Mouse (Mus musculus): ENCODE results near the gene Fkbp8. TPM values are rescaled to one million over a fixed set of nuclear protein-coding genes. Genes with fewer than 3 reads are reported as not detected.

The Fkbp8 gene
- polyA plus RNA-seq, 1 experiment: 623 TPM

- TF ChIP-seq POLR2A (IDR thresholded peaks at IDR 0.05; ENCODE audit: low read depth, low read length): 0 out of 2 replicates have a peak, but pooled peaks have one; percentile 4
- TF ChIP-seq CTCF (IDR thresholded peaks at IDR 0.05; ENCODE audit: extremely low read depth, insufficient read length, insufficient replicate concordance, low read depth, low read length): no peak
Observed at GRCm38 (mm10) chr8:70538633-70539076, 11.1 kb downstream of the Fkbp8 start.

GRCm38 (mm10) chr8:70539077-70539813 lies 11.7 kb downstream of the Fkbp8 start, which contains the start of gene Ell:
Ell (plus strand) TSS chr8:70539457.
- Histone ChIP-seq H3K27me3 (ENCODE audit: control insufficient read depth, insufficient read depth, low read length) (no peaks in the 10 kb centered on the region), H3K36me3 (ENCODE audit: control insufficient read depth, insufficient read depth, low read length) (peaks cover 19% of the 10 kb centered on the region), H3K4me3 (ENCODE audit: low read depth, low read length) (peak within 1 kb of the TSS; percentile 91), H3K4me1 (ENCODE audit: control insufficient read depth, insufficient read depth, insufficient read length, low read length) (peaks cover 21% of the 10 kb centered on the region), H3K27ac (ENCODE audit: insufficient read depth, low read depth, low read length) (peak within 1 kb of the TSS; percentile 99)
- no peak for TF ChIP-seq CTCF (IDR thresholded peaks at IDR 0.05; ENCODE audit: extremely low read depth, insufficient read length, insufficient replicate concordance, low read depth, low read length)
- peak; percentile 46; the same call in 1 of the 2 replicates for TF ChIP-seq POLR2A (IDR thresholded peaks at IDR 0.05; ENCODE audit: low read depth, low read length)
- WGBS: 1% methylated on average over 58 of the region's 58 CpGs

More at GRCm38 (mm10) chr8:70538633-70539076, 11.1 kb downstream of the Fkbp8 start:
- Histone ChIP-seq H3K27me3 (ENCODE audit: control insufficient read depth, insufficient read depth, low read length) (no peaks in the 10 kb centered on the region), H3K27ac (ENCODE audit: insufficient read depth, low read depth, low read length) (peak overlapping the region; percentile 99), H3K4me1 (ENCODE audit: control insufficient read depth, insufficient read depth, insufficient read length, low read length) (peaks cover 16% of the 10 kb centered on the region), H3K4me3 (ENCODE audit: low read depth, low read length) (peak overlapping the region; percentile 91), H3K36me3 (ENCODE audit: control insufficient read depth, insufficient read depth, low read length) (peaks cover 25% of the 10 kb centered on the region)
- under 1% methylated on average over 32 of the region's 32 CpGs for WGBS

GRCm38 (mm10) chr8:70540013-70540506 lies 12.5 kb downstream of the Fkbp8 start:
- Histone ChIP-seq H3K27me3 (ENCODE audit: control insufficient read depth, insufficient read depth, low read length) (no peaks in the 10 kb centered on the region), H3K4me1 (ENCODE audit: control insufficient read depth, insufficient read depth, insufficient read length, low read length) (peaks cover 23% of the 10 kb centered on the region), H3K36me3 (ENCODE audit: control insufficient read depth, insufficient read depth, low read length) (peaks cover 11% of the 10 kb centered on the region), H3K27ac (ENCODE audit: insufficient read depth, low read depth, low read length) (peak overlapping the region; percentile 86), H3K4me3 (ENCODE audit: low read depth, low read length) (peak overlapping the region; percentile 91)
- TF ChIP-seq CTCF (IDR thresholded peaks at IDR 0.05; ENCODE audit: extremely low read depth, insufficient read length, insufficient replicate concordance, low read depth, low read length) (no peak), POLR2A (IDR thresholded peaks at IDR 0.05; ENCODE audit: low read depth, low read length) (no peak)
- WGBS: under 1% methylated on average over 4 of the region's 4 CpGs

- H3K4me3 ChIP-seq (ENCODE audit: low read depth, low read length): peak overlapping the region; percentile 91
- H3K27me3 ChIP-seq (ENCODE audit: control insufficient read depth, insufficient read depth, low read length): no peaks in the 10 kb centered on the region
- TF ChIP-seq CTCF (IDR thresholded peaks at IDR 0.05; ENCODE audit: extremely low read depth, insufficient read length, insufficient replicate concordance, low read depth, low read length): no peak
- peak; percentile 51; the same call in 1 of the 2 replicates for TF ChIP-seq POLR2A (IDR thresholded peaks at IDR 0.05; ENCODE audit: low read depth, low read length)
- peaks cover 23% of the 10 kb centered on the region for H3K4me1 ChIP-seq (ENCODE audit: control insufficient read depth, insufficient read depth, insufficient read length, low read length)
- H3K36me3 ChIP-seq (ENCODE audit: control insufficient read depth, insufficient read depth, low read length): peaks cover 6% of the 10 kb centered on the region
- peak overlapping the region; percentile 86 for H3K27ac ChIP-seq (ENCODE audit: insufficient read depth, low read depth, low read length)
- WGBS: 8% methylated on average over 7 of the region's 7 CpGs
Observed at GRCm38 (mm10) chr8:70540507-70541071, 13.1 kb downstream of the Fkbp8 start.

- H3K4me3 ChIP-seq (ENCODE audit: low read depth, low read length): peak overlapping the region; percentile 91
- H3K4me1 ChIP-seq (ENCODE audit: control insufficient read depth, insufficient read depth, insufficient read length, low read length): peaks cover 24% of the 10 kb centered on the region
- TF ChIP-seq CTCF (IDR thresholded peaks at IDR 0.05; ENCODE audit: extremely low read depth, insufficient read length, insufficient replicate concordance, low read depth, low read length) (no peak), POLR2A (IDR thresholded peaks at IDR 0.05; ENCODE audit: low read depth, low read length) (no peak)
- H3K36me3 ChIP-seq (ENCODE audit: control insufficient read depth, insufficient read depth, low read length): peaks cover 4% of the 10 kb centered on the region
- 37% methylated on average over 5 of the region's 5 CpGs for WGBS
- no peaks in the 10 kb centered on the region for H3K27me3 ChIP-seq (ENCODE audit: control insufficient read depth, insufficient read depth, low read length)
- H3K27ac ChIP-seq (ENCODE audit: insufficient read depth, low read depth, low read length): peak overlapping the region; percentile 86
Observed at GRCm38 (mm10) chr8:70541081-70541480, 13.6 kb downstream of the Fkbp8 start.

- no peaks in the 10 kb centered on the region for H3K27me3 ChIP-seq (ENCODE audit: control insufficient read depth, insufficient read depth, low read length)
- H3K27ac ChIP-seq (ENCODE audit: insufficient read depth, low read depth, low read length): peak overlapping the region; percentile 84
- TF ChIP-seq CTCF (IDR thresholded peaks at IDR 0.05; ENCODE audit: extremely low read depth, insufficient read length, insufficient replicate concordance, low read depth, low read length): peak; percentile 61; the same call in 1 of the 2 replicates
- no peak for TF ChIP-seq POLR2A (IDR thresholded peaks at IDR 0.05; ENCODE audit: low read depth, low read length)
- H3K4me1 ChIP-seq (ENCODE audit: control insufficient read depth, insufficient read depth, insufficient read length, low read length): peaks cover 19% of the 10 kb centered on the region
- H3K4me3 ChIP-seq (ENCODE audit: low read depth, low read length): no peak overlapping the region
- H3K36me3 ChIP-seq (ENCODE audit: control insufficient read depth, insufficient read depth, low read length): no peaks in the 10 kb centered on the region
- 17% methylated on average over 6 of the region's 6 CpGs for WGBS
Observed at GRCm38 (mm10) chr8:70544200-70544687, 16.7 kb downstream of the Fkbp8 start.

GRCm38 (mm10) chr8:70546412-70546811 lies 18.9 kb downstream of the Fkbp8 start:
- WGBS: 74% methylated on average over 4 of the region's 4 CpGs
- H3K4me3 ChIP-seq (ENCODE audit: low read depth, low read length): no peak overlapping the region
- H3K36me3 ChIP-seq (ENCODE audit: control insufficient read depth, insufficient read depth, low read length): no peaks in the 10 kb centered on the region
- TF ChIP-seq CTCF (IDR thresholded peaks at IDR 0.05; ENCODE audit: extremely low read depth, insufficient read length, insufficient replicate concordance, low read depth, low read length): no peak
- no peak for TF ChIP-seq POLR2A (IDR thresholded peaks at IDR 0.05; ENCODE audit: low read depth, low read length)
- H3K27ac ChIP-seq (ENCODE audit: insufficient read depth, low read depth, low read length): no peak overlapping the region
- peaks cover 16% of the 10 kb centered on the region for H3K4me1 ChIP-seq (ENCODE audit: control insufficient read depth, insufficient read depth, insufficient read length, low read length)
- no peaks in the 10 kb centered on the region for H3K27me3 ChIP-seq (ENCODE audit: control insufficient read depth, insufficient read depth, low read length)

All from small intestine, adult 2 months (tissue).